Mouse (Mus musculus): ENCODE measurements around the gene Pianp.

- TF ChIP-seq EP300 (IDR thresholded peaks at IDR 0.05; ENCODE audit: insufficient read depth, low read depth, low read length) (no peak), POLR2A (IDR thresholded peaks at IDR 0.05; ENCODE audit: insufficient read depth, low read depth, low read length) (no peak), CTCF (IDR thresholded peaks at IDR 0.05) (no peak)
Observed at GRCm38 (mm10) chr6:124993365-124993764, 3.1 kb upstream of the Pianp start.

All from heart, adult 2 months (tissue).